Mouse (Mus musculus): ENCODE results near the gene Rln3.

- TF ChIP-seq POLR2A (IDR thresholded peaks at IDR 0.05; ENCODE audit: low read depth, low read length), result no peak
- TF ChIP-seq CTCF (IDR thresholded peaks at IDR 0.05; ENCODE audit: borderline replicate concordance, insufficient read depth, low read length), result no peak; the same call in 1 of the 2 replicates
These were observed 697 bp downstream of the Rln3 start for GRCm38 (mm10) chr8:84044103-84044502.

Measured in embryonic fibroblast, embryonic 13.5 days (primary cell).